ENCODE assay signal across 8 mouse cellular contexts in the genomic region with DNA sequence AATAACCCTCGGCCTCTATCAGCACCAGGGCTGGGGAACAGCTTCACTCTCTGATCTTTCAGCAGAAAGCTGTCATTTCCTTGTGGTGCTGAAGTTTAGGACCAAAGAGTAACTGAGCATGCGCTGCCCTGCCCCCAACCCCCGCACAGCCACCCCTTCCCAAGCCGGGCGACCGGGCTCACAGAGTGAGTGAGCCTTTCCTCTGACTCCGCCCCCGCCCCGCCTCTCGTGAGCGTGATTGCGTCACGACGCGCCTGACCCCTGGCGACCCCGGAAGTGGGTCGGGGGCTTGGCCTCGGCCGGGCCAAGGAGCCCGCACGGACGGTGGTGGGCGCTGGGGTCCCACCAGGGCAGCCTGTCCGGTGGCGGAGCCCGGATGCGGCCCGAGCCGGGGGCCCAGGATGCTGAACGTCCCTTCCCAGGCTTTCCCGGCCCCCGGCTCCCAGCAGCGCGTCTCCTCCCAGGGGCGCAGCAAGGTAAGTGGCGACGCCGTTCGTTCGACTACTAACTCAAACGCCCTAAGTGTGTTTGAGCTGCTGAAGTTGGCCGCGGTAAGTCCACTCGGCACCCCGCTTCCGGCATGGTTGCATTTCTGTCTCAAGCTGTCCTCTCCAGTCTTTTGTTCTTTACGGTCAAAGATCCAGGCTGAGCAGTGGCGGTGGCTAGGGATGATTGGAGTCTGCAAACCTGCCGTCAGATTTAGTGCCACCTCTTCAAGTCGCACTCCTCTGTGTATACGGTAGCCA. TPM values are rescaled to one million over a fixed set of nuclear protein-coding genes. Genes with fewer than 3 reads are reported as not detected.
A peak's percentile ranks its signal among the peaks of the same experiment; 100 is the strongest.
DNase-seq lines count a peak whose midpoint lies in the region; ATAC-seq and TF ChIP-seq lines count a peak whose summit lies in the region.

A gene (plus strand): TSS at position 237 of the 746 bp plus-strand sequence.

- peak; percentile 16 for TF ChIP-seq POLR2A in ES-Bruce4 (IDR thresholded peaks at IDR 0.05; ENCODE audit: insufficient read depth, low read length)

- intact Hi-C loops in heart, postnatal 10 days (cut with DNase I): no loop called here

- H3K27ac ChIP-seq in ES-Bruce4 (ENCODE audit: insufficient read depth, low read length): no peak within 1 kb of the TSS
- H3K27ac ChIP-seq in forebrain, embryonic 13.5 days: peak within 1 kb of the TSS; percentile 65
- peak within 1 kb of the TSS; percentile 94 for H3K27ac ChIP-seq in liver, postnatal 0 days (ENCODE audit: low read depth)
- peak within 1 kb of the TSS; percentile 81 for H3K27ac ChIP-seq in neural tube, embryonic 14.5 days (ENCODE audit: low read depth, low read length)

- no peak for TF ChIP-seq EP300 in ES-Bruce4 (IDR thresholded peaks at IDR 0.05; ENCODE audit: insufficient read depth, low read depth, low read length)
- TF ChIP-seq EP300 in liver, postnatal 0 days (IDR thresholded peaks at IDR 0.05; ENCODE audit: low read depth): no peak; the same call in 1 of the 2 replicates

- H3K4me1 ChIP-seq in ES-Bruce4 (ENCODE audit: control insufficient read depth, insufficient read depth, low read length): no peaks in the 10 kb centered on the region
- H3K4me1 ChIP-seq in forebrain, embryonic 13.5 days: peaks cover 20% of the 10 kb centered on the region
- peaks cover 14% of the 10 kb centered on the region for H3K4me1 ChIP-seq in liver, postnatal 0 days (ENCODE audit: insufficient read depth)
- H3K4me1 ChIP-seq in neural tube, embryonic 14.5 days (ENCODE audit: control insufficient read depth, insufficient read depth, low read length): peaks cover 8% of the 10 kb centered on the region

- ATAC-seq in cerebellum, adult (ENCODE audit: insufficient number of reproducible peaks, low FRiP score, low TSS enrichment): peak; percentile 92
- peak; percentile 100 for ATAC-seq in forebrain, embryonic 13.5 days
- peak; percentile 99 for ATAC-seq in liver, postnatal 0 days
- peak; percentile 99 for ATAC-seq in neural tube, embryonic 14.5 days (ENCODE audit: low read depth)

- TF ChIP-seq CTCF in ES-Bruce4 (IDR thresholded peaks at IDR 0.05; ENCODE audit: low read depth, low read length): no peak
- no peak for TF ChIP-seq CTCF in liver, postnatal 0 days (IDR thresholded peaks at IDR 0.05; ENCODE audit: low read depth)

- peak within 1 kb of the TSS; percentile 96 for H3K4me3 ChIP-seq in ES-Bruce4 (ENCODE audit: low read depth, low read length)
- peak within 1 kb of the TSS; percentile 78 for H3K4me3 ChIP-seq in forebrain, embryonic 13.5 days
- H3K4me3 ChIP-seq in liver, postnatal 0 days (ENCODE audit: low read depth, low read length): peak within 1 kb of the TSS; percentile 95
- peak within 1 kb of the TSS; percentile 90 for H3K4me3 ChIP-seq in neural tube, embryonic 14.5 days (ENCODE audit: low read depth, low read length)

- H3K27me3 ChIP-seq in ES-Bruce4 (ENCODE audit: control insufficient read depth, insufficient read depth, low read length, poor library complexity, severe bottlenecking): no peaks in the 10 kb centered on the region; the same call in 1 of the 2 replicates
- peaks cover 10% of the 10 kb centered on the region; the same call in 1 of the 2 replicates for H3K27me3 ChIP-seq in forebrain, embryonic 13.5 days
- no peaks in the 10 kb centered on the region for H3K27me3 ChIP-seq in liver, postnatal 0 days (ENCODE audit: insufficient read depth, low read length)
- H3K27me3 ChIP-seq in neural tube, embryonic 14.5 days (ENCODE audit: control insufficient read depth, insufficient read depth, low read length): no peaks in the 10 kb centered on the region

- WGBS in forebrain, embryonic 13.5 days: under 1% methylated on average over 45 of the region's 52 CpGs
- under 1% methylated on average over 52 of the region's 52 CpGs for WGBS in large intestine, adult 2 months
- 1% methylated on average over 52 of the region's 52 CpGs for WGBS in liver, postnatal 0 days (ENCODE audit: insufficient replicate concordance)
- under 1% methylated on average over 52 of the region's 52 CpGs for WGBS in neural tube, embryonic 14.5 days

- DNase-seq in heart, postnatal 10 days: peak; percentile 96 to 97
- peak; percentile 77 for DNase-seq in large intestine, adult 2 months (ENCODE audit: low read depth, low spot score)
- DNase-seq in liver, postnatal 0 days: peak; percentile 97
- peak; percentile 99 for DNase-seq in testis, postnatal 10 days (ENCODE audit: low spot score)

- peak within 1 kb of the TSS; percentile 74 for H3K4me2 ChIP-seq in forebrain, embryonic 13.5 days
- H3K4me2 ChIP-seq in liver, postnatal 0 days (ENCODE audit: low read depth, low read length): peak within 1 kb of the TSS; percentile 85
- H3K4me2 ChIP-seq in neural tube, embryonic 14.5 days (ENCODE audit: low read depth, low read length): peak within 1 kb of the TSS; percentile 74

- H3K9me3 ChIP-seq in ES-Bruce4 (replicated peaks; ENCODE audit: control insufficient read depth, insufficient read depth, low read length, poor library complexity, severe bottlenecking): no peaks in the 10 kb centered on the region
- no peaks in the 10 kb centered on the region for H3K9me3 ChIP-seq in forebrain, embryonic 13.5 days (replicated peaks)
- H3K9me3 ChIP-seq in liver, postnatal 0 days (ENCODE audit: low read length): no peaks in the 10 kb centered on the region
- H3K9me3 ChIP-seq in neural tube, embryonic 14.5 days (ENCODE audit: control insufficient read depth, low read length): no peaks in the 10 kb centered on the region

- H3K9ac ChIP-seq in ES-Bruce4 (ENCODE audit: low read depth, poor library complexity, severe bottlenecking): peak within 1 kb of the TSS; percentile 64
- H3K9ac ChIP-seq in forebrain, embryonic 13.5 days: peak within 1 kb of the TSS; percentile 86
- H3K9ac ChIP-seq in liver, postnatal 0 days (replicated peaks): peak within 1 kb of the TSS; percentile 94
- H3K9ac ChIP-seq in neural tube, embryonic 14.5 days (replicated peaks; ENCODE audit: low read depth, low read length): peak within 1 kb of the TSS; percentile 80

- H3K36me3 ChIP-seq in ES-Bruce4 (ENCODE audit: control insufficient read depth, insufficient read depth, low read length, poor library complexity, severe bottlenecking): no peaks in the 10 kb centered on the region
- no peaks in the 10 kb centered on the region for H3K36me3 ChIP-seq in forebrain, embryonic 13.5 days (ENCODE audit: poor library complexity, severe bottlenecking)
- no peaks in the 10 kb centered on the region for H3K36me3 ChIP-seq in liver, postnatal 0 days (replicated peaks; ENCODE audit: insufficient read depth, low read length)
- H3K36me3 ChIP-seq in neural tube, embryonic 14.5 days (ENCODE audit: control insufficient read depth, insufficient read depth, low read length): no peaks in the 10 kb centered on the region

RNA-seq across cellular contexts. Expression of the gene that starts here (rescaled TPM):
- polyA plus RNA-seq in ES-Bruce4 (2011; ENCODE audit: insufficient read depth, insufficient read length, low read depth, missing spikeins): 49.6 and 51.0 TPM in 2 replicates
- 92.0 and 93.9 TPM in 2 replicates for polyA plus RNA-seq in forebrain, embryonic 13.5 days (2015; fragmentation: Nextera tagmentation; extraction: Ambion mirVana)
- total RNA-seq in heart, postnatal 10 days (2021): 10 to 100 TPM; 27.2 to 29.3 TPM
- polyA plus RNA-seq in large intestine, adult 2 months (2012; rRNA removed): 17.5 and 17.7 TPM in 2 replicates
- polyA plus RNA-seq in liver, postnatal 0 days (2015; fragmentation: Nextera tagmentation; extraction: Ambion mirVana): 30.4 and 30.5 TPM in 2 replicates
- polyA plus RNA-seq in neural tube, embryonic 14.5 days (2014; fragmentation: Nextera tagmentation; extraction: Ambion mirVana): 56.5 and 82.0 TPM in 2 replicates
